7 mouse cellular contexts compared by ENCODE assay signal in the genomic region with DNA sequence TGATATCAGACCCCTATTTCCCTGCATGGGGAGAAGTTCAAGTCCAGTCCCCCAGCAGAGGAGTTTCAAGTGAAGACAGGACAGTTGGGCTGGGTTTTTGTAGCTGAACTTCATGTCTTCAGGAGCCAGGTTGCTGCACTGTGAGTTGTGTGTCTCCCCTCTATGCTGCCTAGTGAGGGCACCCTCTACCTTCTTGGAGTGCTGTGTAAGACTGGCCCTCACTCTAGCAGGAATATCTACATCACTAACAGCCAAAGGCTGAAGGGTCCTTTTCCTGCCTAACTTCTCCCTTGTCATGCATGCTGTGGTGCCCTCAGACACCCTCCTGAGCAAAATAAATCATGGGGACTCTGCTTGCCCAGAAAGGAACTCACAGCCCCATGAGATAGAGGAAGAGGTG. TPM values are rescaled to one million over a fixed set of nuclear protein-coding genes. Genes with fewer than 3 reads are reported as not detected.
DNase-seq lines count a peak whose midpoint lies in the region; ATAC-seq and TF ChIP-seq lines count a peak whose summit lies in the region.

No protein-coding gene starts in this region.

- H3K27ac ChIP-seq in lung, embryonic 16.5 days (ENCODE audit: low read length) = no peak overlapping the region
- H3K27ac ChIP-seq in embryonic fibroblast, embryonic 13.5 days (ENCODE audit: insufficient read depth, low read length) = no peak overlapping the region
- H3K27ac ChIP-seq in limb, embryonic 13.5 days = no peak overlapping the region

- no peak overlapping the region for H3K9ac ChIP-seq in lung, embryonic 16.5 days (ENCODE audit: low read length)
- H3K9ac ChIP-seq in limb, embryonic 13.5 days = no peak overlapping the region

- peak; percentile 71 for TF ChIP-seq POLR2A in embryonic fibroblast, embryonic 13.5 days (IDR thresholded peaks at IDR 0.05; ENCODE audit: low read depth, low read length)

- no peaks in the 10 kb centered on the region for H3K9me3 ChIP-seq in lung, embryonic 16.5 days (ENCODE audit: control insufficient read depth, low read length)
- H3K9me3 ChIP-seq in limb, embryonic 13.5 days = no peaks in the 10 kb centered on the region

- no peaks in the 10 kb centered on the region for H3K27me3 ChIP-seq in lung, embryonic 16.5 days (ENCODE audit: control insufficient read depth, insufficient read depth, low read depth, low read length)
- H3K27me3 ChIP-seq in limb, embryonic 13.5 days = peaks cover 7% of the 10 kb centered on the region; the same call in 1 of the 2 replicates

- ATAC-seq in lung, embryonic 16.5 days (ENCODE audit: low read depth) = no peak
- no peak for ATAC-seq in limb, embryonic 13.5 days (ENCODE audit: low FRiP score, low read depth)

- H3K36me3 ChIP-seq in lung, embryonic 16.5 days (ENCODE audit: control insufficient read depth, insufficient read depth, low read length) = no peaks in the 10 kb centered on the region
- peaks cover 7% of the 10 kb centered on the region; the same call in 1 of the 2 replicates for H3K36me3 ChIP-seq in limb, embryonic 13.5 days

- H3K4me3 ChIP-seq in lung, embryonic 16.5 days (ENCODE audit: low read length) = 0 out of 2 replicates have a peak overlapping the region, but pooled peaks have one; percentile 84
- H3K4me3 ChIP-seq in embryonic fibroblast, embryonic 13.5 days (ENCODE audit: insufficient read depth, low read length) = no peak overlapping the region
- H3K4me3 ChIP-seq in limb, embryonic 13.5 days = peak overlapping the region; percentile 98

- peak overlapping the region; percentile 93; the same call in 1 of the 2 replicates for H3K4me2 ChIP-seq in lung, embryonic 16.5 days (ENCODE audit: low read depth, low read length)
- peak overlapping the region; percentile 100 for H3K4me2 ChIP-seq in limb, embryonic 13.5 days (replicated peaks)

- TF ChIP-seq CTCF in embryonic fibroblast, embryonic 13.5 days (IDR thresholded peaks at IDR 0.05; ENCODE audit: borderline replicate concordance, insufficient read depth, low read length) = peak; percentile 24; the same call in 1 of the 2 replicates

- DNase-seq in lung, postnatal 25 days (ENCODE audit: low spot score) = no peak
- DNase-seq in thymus, postnatal 25 days = peak; percentile 15
- DNase-seq in right cerebral cortex, adult 2 months (ENCODE audit: low spot score in 2 of 2) = no peak
- no peak for DNase-seq in ovary, postnatal 14 days (ENCODE audit: low spot score)

- H3K4me1 ChIP-seq in lung, embryonic 16.5 days (replicated peaks; ENCODE audit: control insufficient read depth, insufficient read depth, low read length) = peaks cover 16% of the 10 kb centered on the region
- H3K4me1 ChIP-seq in embryonic fibroblast, embryonic 13.5 days (ENCODE audit: control insufficient read depth, insufficient read depth, low read length) = no peaks in the 10 kb centered on the region
- H3K4me1 ChIP-seq in limb, embryonic 13.5 days = peaks cover 24% of the 10 kb centered on the region

RNA-seq across cellular contexts. Expression of a gene that starts 1.1 kb away (rescaled TPM):
- polyA plus RNA-seq in lung, embryonic 16.5 days (2015; fragmentation: Nextera tagmentation; extraction: Ambion mirVana) = 28.9 and 30.9 TPM in 2 replicates
- polyA plus RNA-seq in embryonic fibroblast, embryonic 13.5 days (2011; ENCODE audit: insufficient read length, low read depth, missing spikeins) = 12.3 and 12.6 TPM in 2 replicates
- polyA plus RNA-seq in limb, embryonic 13.5 days (2015; fragmentation: Nextera tagmentation; extraction: Ambion mirVana) = 34.2 and 34.5 TPM in 2 replicates

RNA-seq across cellular contexts. Expression of a gene that starts 5.0 kb away (rescaled TPM):
- 10.7 and 10.8 TPM in 2 replicates for polyA plus RNA-seq in lung, embryonic 16.5 days (2015; fragmentation: Nextera tagmentation; extraction: Ambion mirVana)
- polyA plus RNA-seq in embryonic fibroblast, embryonic 13.5 days (2011; ENCODE audit: insufficient read length, low read depth, missing spikeins) = 10.1 and 12.3 TPM in 2 replicates
- 9.7 and 11.4 TPM in 2 replicates for polyA plus RNA-seq in limb, embryonic 13.5 days (2015; fragmentation: Nextera tagmentation; extraction: Ambion mirVana)

RNA-seq across cellular contexts. Expression of a gene that starts 8.0 kb away (rescaled TPM):
- 11.5 and 13.1 TPM in 2 replicates for polyA plus RNA-seq in lung, embryonic 16.5 days (2015; fragmentation: Nextera tagmentation; extraction: Ambion mirVana)
- not detected in 2 replicates for polyA plus RNA-seq in embryonic fibroblast, embryonic 13.5 days (2011; ENCODE audit: insufficient read length, low read depth, missing spikeins)
- not detected in 2 replicates for polyA plus RNA-seq in limb, embryonic 13.5 days (2015; fragmentation: Nextera tagmentation; extraction: Ambion mirVana)

RNA-seq across cellular contexts. Expression of a gene that starts 21.0 kb away (rescaled TPM):
- 0.73 and 1.1 TPM in 2 replicates for polyA plus RNA-seq in lung, embryonic 16.5 days (2015; fragmentation: Nextera tagmentation; extraction: Ambion mirVana)
- 0.20 and 0.21 TPM in 2 replicates for polyA plus RNA-seq in embryonic fibroblast, embryonic 13.5 days (2011; ENCODE audit: insufficient read length, low read depth, missing spikeins)
- not detected in 2 replicates for polyA plus RNA-seq in limb, embryonic 13.5 days (2015; fragmentation: Nextera tagmentation; extraction: Ambion mirVana)

RNA-seq across cellular contexts. Expression of a gene that starts 50.0 kb away (rescaled TPM):
- polyA plus RNA-seq in lung, embryonic 16.5 days (2015; fragmentation: Nextera tagmentation; extraction: Ambion mirVana) = 22.1 and 22.5 TPM in 2 replicates
- polyA plus RNA-seq in embryonic fibroblast, embryonic 13.5 days (2011; ENCODE audit: insufficient read length, low read depth, missing spikeins) = 35.8 and 36.2 TPM in 2 replicates
- 26.5 and 27.2 TPM in 2 replicates for polyA plus RNA-seq in limb, embryonic 13.5 days (2015; fragmentation: Nextera tagmentation; extraction: Ambion mirVana)

Comparison
In these comparisons a context has a peak if more than half of its experiments do, and no peak if none do; other contexts are left out.
1. RNA of a gene that starts 8.0 kb away (polyA plus RNA-seq): 11.5 to 13.1 TPM in lung, embryonic 16.5 days; not detected in embryonic fibroblast, embryonic 13.5 days and not detected in limb, embryonic 13.5 days; every median in the first group is over 10 times any median in the second.